Mouse (Mus musculus) kidney, embryonic 16.5 days (tissue): Measurements from ENCODE around the gene Iqsec1. TPM values are rescaled to one million over a fixed set of nuclear protein-coding genes. Genes with fewer than 3 reads are reported as not detected.

ENCODE experiments used
- ATAC-seq: fragments of 200-750 bp; cut with Nextera tagmentation; 2 replicates; pipeline ENCODE4 v1.8.0; 2017; ENCODE audit warnings: moderate TSS enrichment; ENCODE audit not compliant: low FRiP score, low TSS enrichment
- H3K27ac ChIP-seq: fragments of 300-500 bp; sonication (generic); 2 replicates; pipeline ENCODE4 v1.5.1; 2014; ENCODE audit warnings: low read length
- H3K27me3 ChIP-seq: fragments of 300-500 bp; sonication (generic); 2 replicates; pipeline ENCODE4 v1.6.1; 2014; ENCODE audit warnings: low read length, control low read depth, mixed read lengths; ENCODE audit not compliant: insufficient read depth
- H3K36me3 ChIP-seq: fragments of 300-500 bp; sonication (generic); 2 replicates; pipeline ENCODE4 v1.6.1; 2014; ENCODE audit warnings: low read length, control low read depth, mixed read lengths; ENCODE audit not compliant: insufficient read depth
- H3K4me1 ChIP-seq: fragments of 300-500 bp; sonication (generic); 2 replicates; pipeline ENCODE4 v1.6.1; 2014; ENCODE audit warnings: low read length, control low read depth, mixed read lengths; ENCODE audit not compliant: insufficient read depth
- H3K4me2 ChIP-seq: fragments of 300-500 bp; sonication (generic); replicated peaks from 2 replicates; pipeline ENCODE4 v1.6.1; 2014; ENCODE audit warnings: low read depth, low read length
- H3K4me3 ChIP-seq: fragments of 300-500 bp; sonication (generic); 2 replicates; pipeline ENCODE4 v1.5.1; 2014; ENCODE audit warnings: mild to moderate bottlenecking, low read length
- H3K9ac ChIP-seq: fragments of 300-500 bp; sonication (generic); replicated peaks from 2 replicates; pipeline ENCODE4 v1.6.1; 2014; ENCODE audit warnings: low read length
- H3K9me3 ChIP-seq: fragments of 300-500 bp; sonication (generic); 2 replicates; pipeline ENCODE4 v1.6.1; 2016; ENCODE audit warnings: low read length, control low read depth
- WGBS: fragments of 180-500 bp; shearing (Covaris S2); extraction: QIAGEN DNeasy Blood & Tissue Kit; methylation state at CpG from one replicate; pipeline ENCODE4 v1.1.7; 2014; 5-methylcytosine and 5-hydroxymethylcytosine counted together
- polyA plus RNA-seq: library from polyadenylated mRNA; unstranded; fragments of >200 nt; fragmentation: Nextera tagmentation; extraction: Ambion mirVana; gene quantifications from 2 replicates; pipeline ENCODE4 v1.2.1, GENCODE M21; 2015

The Iqsec1 gene
- polyA plus RNA-seq, 1 experiment from 2014 or later: 10.5 TPM

GRCm38 (mm10) chr6:90713650-90714049 is 274.8 kb downstream of the Iqsec1 start:
- 41% methylated on average over 3 of the region's 3 CpGs for WGBS
- no peaks in the 10 kb centered on the region for H3K27me3 ChIP-seq
- no peak for ATAC-seq
- H3K4me2 ChIP-seq: no peak overlapping the region
- no peak overlapping the region for H3K4me3 ChIP-seq
- H3K9me3 ChIP-seq: no peaks in the 10 kb centered on the region
- no peak overlapping the region for H3K9ac ChIP-seq
- H3K36me3 ChIP-seq: no peaks in the 10 kb centered on the region
- peaks cover 66% of the 10 kb centered on the region for H3K4me1 ChIP-seq
- H3K27ac ChIP-seq: peak overlapping the region; percentile 55; the same call in 1 of the 2 replicates

GRCm38 (mm10) chr6:90712486-90713480 is 275.7 kb downstream of the Iqsec1 start:
- H3K4me2 ChIP-seq: no peak overlapping the region; the same call in 1 of the 2 replicates

GRCm38 (mm10) chr6:90712063-90712462 is 276.4 kb downstream of the Iqsec1 start:
- H3K27ac ChIP-seq: peak overlapping the region; percentile 48
- no peak overlapping the region for H3K4me3 ChIP-seq
- no peaks in the 10 kb centered on the region for H3K9me3 ChIP-seq
- H3K4me1 ChIP-seq: peaks cover 71% of the 10 kb centered on the region
- no peaks in the 10 kb centered on the region for H3K36me3 ChIP-seq
- H3K4me2 ChIP-seq: 0 out of 2 replicates have a peak overlapping the region, but pooled peaks have one; percentile 1
- H3K27me3 ChIP-seq: no peaks in the 10 kb centered on the region
- H3K9ac ChIP-seq: no peak overlapping the region
- WGBS: 51% methylated on average over 3 of the region's 3 CpGs
- ATAC-seq: no peak

More at GRCm38 (mm10) chr6:90712486-90713480, 275.7 kb downstream of the Iqsec1 start:
- Histone ChIP-seq H3K27me3 (no peaks in the 10 kb centered on the region), H3K4me3 (no peak overlapping the region), H3K36me3 (no peaks in the 10 kb centered on the region), H3K27ac (peak overlapping the region; percentile 55), H3K4me1 (peaks cover 65% of the 10 kb centered on the region), H3K9me3 (no peaks in the 10 kb centered on the region), H3K9ac (no peak overlapping the region)
- 0 out of 2 replicates have a peak, but pooled peaks have one; percentile 1 for ATAC-seq
- 54% methylated on average over 8 of the region's 8 CpGs for WGBS

- Histone ChIP-seq H3K36me3 (no peaks in the 10 kb centered on the region), H3K27me3 (no peaks in the 10 kb centered on the region), H3K4me3 (no peak overlapping the region), H3K9me3 (no peaks in the 10 kb centered on the region), H3K9ac (peak overlapping the region; percentile 12; the same call in 1 of the 2 replicates), H3K27ac (peak overlapping the region; percentile 40; the same call in 1 of the 2 replicates), H3K4me2 (0 out of 2 replicates have a peak overlapping the region, but pooled peaks have one; percentile 1), H3K4me1 (peaks cover 69% of the 10 kb centered on the region)
- no peak for ATAC-seq
- 37% methylated on average over 12 of the region's 12 CpGs for WGBS
Observed at GRCm38 (mm10) chr6:90711476-90712035, 276.9 kb downstream of the Iqsec1 start.

GRCm38 (mm10) chr6:90710778-90711177 is 277.7 kb downstream of the Iqsec1 start:
- Histone ChIP-seq H3K9me3 (no peaks in the 10 kb centered on the region), H3K27ac (no peak overlapping the region), H3K4me3 (no peak overlapping the region), H3K9ac (no peak overlapping the region), H3K4me2 (no peak overlapping the region), H3K36me3 (no peaks in the 10 kb centered on the region), H3K4me1 (peaks cover 67% of the 10 kb centered on the region), H3K27me3 (no peaks in the 10 kb centered on the region)
- WGBS: 85% methylated on average over 5 of the region's 5 CpGs
- no peak for ATAC-seq

GRCm38 (mm10) chr6:90709929-90710777 is 278.3 kb downstream of the Iqsec1 start:
- 82% methylated on average over 9 of the region's 9 CpGs for WGBS
- no peak; the same call in 1 of the 2 replicates for ATAC-seq

GRCm38 (mm10) chr6:90708061-90708618 is 280.3 kb downstream of the Iqsec1 start:
- Histone ChIP-seq H3K36me3 (no peaks in the 10 kb centered on the region), H3K9ac (no peak overlapping the region), H3K4me3 (no peak overlapping the region), H3K27ac (no peak overlapping the region), H3K27me3 (no peaks in the 10 kb centered on the region), H3K4me2 (no peak overlapping the region), H3K9me3 (no peaks in the 10 kb centered on the region), H3K4me1 (peaks cover 56% of the 10 kb centered on the region)
- no peak for ATAC-seq

More at GRCm38 (mm10) chr6:90709929-90710777, 278.3 kb downstream of the Iqsec1 start:
- no peak overlapping the region for H3K9ac ChIP-seq
- H3K27me3 ChIP-seq: no peaks in the 10 kb centered on the region
- no peak overlapping the region for H3K27ac ChIP-seq
- H3K9me3 ChIP-seq: no peaks in the 10 kb centered on the region
- no peak overlapping the region for H3K4me2 ChIP-seq
- peaks cover 64% of the 10 kb centered on the region for H3K4me1 ChIP-seq
- H3K4me3 ChIP-seq: no peak overlapping the region
- H3K36me3 ChIP-seq: no peaks in the 10 kb centered on the region

- Histone ChIP-seq H3K4me2 (no peak overlapping the region), H3K4me1 (peaks cover 56% of the 10 kb centered on the region), H3K27me3 (no peaks in the 10 kb centered on the region), H3K4me3 (no peak overlapping the region), H3K9ac (no peak overlapping the region), H3K36me3 (no peaks in the 10 kb centered on the region), H3K27ac (no peak overlapping the region), H3K9me3 (no peaks in the 10 kb centered on the region)
- ATAC-seq: no peak
- WGBS: 81% methylated on average over 4 of the region's 4 CpGs
Observed at GRCm38 (mm10) chr6:90707143-90707542, 281.3 kb downstream of the Iqsec1 start.

- Histone ChIP-seq H3K27ac (peak overlapping the region; percentile 12; the same call in 1 of the 2 replicates), H3K9ac (no peak overlapping the region), H3K4me3 (no peak overlapping the region), H3K9me3 (no peaks in the 10 kb centered on the region), H3K27me3 (no peaks in the 10 kb centered on the region), H3K4me2 (no peak overlapping the region), H3K36me3 (no peaks in the 10 kb centered on the region), H3K4me1 (peaks cover 54% of the 10 kb centered on the region)
- 88% methylated on average over 10 of the region's 10 CpGs for WGBS
- no peak for ATAC-seq
Observed at GRCm38 (mm10) chr6:90706490-90706889, 282.0 kb downstream of the Iqsec1 start.
